Mouse (Mus musculus) layer of hippocampus, postnatal 10 days (tissue): ENCODE data around the gene Kif15. TPM values are rescaled to one million over a fixed set of nuclear protein-coding genes. Genes with fewer than 3 reads are reported as not detected.

ENCODE experiments used
- total RNA-seq, 2 experiments: library from RNA; stranded (reverse); gene quantifications; 2 replicates each; pipeline ENCODE4 v1.2.3; 2021

Kif15 gene
- total RNA-seq, 2 experiments from 2014 or later = 5.0 to 7.9 TPM

Other genes with a start within 250 kb of the Kif15 start
- not detected for gene Topaz1, start 203.7 kb upstream of the Kif15 start, total RNA-seq
- gene Tcaim, start 145.5 kb upstream of the Kif15 start, total RNA-seq = 10 to 100 TPM; 12.6 to 14.9 TPM
- not detected for gene Gm35549, start 107.0 kb upstream of the Kif15 start, total RNA-seq
- 100 to 1,000 TPM; 166 to 178 TPM for gene Zfp445, start 85.0 kb upstream of the Kif15 start, total RNA-seq
- gene Zkscan7, start 65.4 kb upstream of the Kif15 start, total RNA-seq = 1 to 10 TPM; 5.0 TPM
- gene Zfp105, start 28.0 kb upstream of the Kif15 start, total RNA-seq = 1 to 10 TPM; 7.2 to 7.8 TPM
- 10 to 100 TPM; 18.7 to 22.6 TPM for gene 1110059G10Rik, start within 50 bp of the Kif15 start, total RNA-seq
- gene Tmem42, start 70.3 kb downstream of the Kif15 start, total RNA-seq = 10 to 100 TPM; 35.0 to 38.8 TPM
- 1 to 10 TPM in 1 of 2 experiments, under 1 TPM in 1; 0.74 to 1.4 TPM for gene Tgm4, start 83.7 kb downstream of the Kif15 start, total RNA-seq
- gene Zdhhc3, start 162.2 kb downstream of the Kif15 start, total RNA-seq = 10 to 100 TPM; 72.4 to 72.7 TPM
- gene Exosc7, start 162.2 kb downstream of the Kif15 start, total RNA-seq = 10 to 100 TPM; 37.9 to 49.7 TPM
- gene Clec3b, start 199.9 kb downstream of the Kif15 start, total RNA-seq = 1 to 10 TPM; 7.2 to 7.4 TPM